Mouse (Mus musculus) CD4-positive, CD25-positive, alpha-beta regulatory T cell, adult 2 months (primary cell): ENCODE data around the gene Msmp.

Experiments
- DNase-seq: peaks from one replicate; pipeline ENCODE4 v3.0.0-alpha.2; 2012; ENCODE audit warnings: low read depth, low spot score

The Msmp gene

DNA sequence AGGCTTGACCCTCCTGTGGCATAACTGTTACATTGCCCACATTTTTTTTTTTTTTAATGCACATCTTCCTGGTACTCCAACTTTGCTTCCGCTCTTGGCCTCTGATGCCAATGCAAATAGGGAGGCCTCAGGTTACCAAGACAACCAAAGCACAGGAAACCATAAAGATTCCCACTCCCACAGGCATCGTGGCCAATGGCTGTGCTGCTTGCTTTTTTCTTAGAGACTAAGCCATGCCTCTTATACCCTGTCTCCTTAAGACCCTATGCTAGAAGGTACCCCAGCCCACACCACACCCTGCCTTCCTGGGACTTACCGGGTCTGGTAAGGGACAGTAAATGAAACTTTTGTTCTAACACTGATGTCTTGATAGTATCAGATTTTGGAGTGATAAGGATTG is 9.2 kb upstream of the Msmp start:
- no peak for DNase-seq

DNA sequence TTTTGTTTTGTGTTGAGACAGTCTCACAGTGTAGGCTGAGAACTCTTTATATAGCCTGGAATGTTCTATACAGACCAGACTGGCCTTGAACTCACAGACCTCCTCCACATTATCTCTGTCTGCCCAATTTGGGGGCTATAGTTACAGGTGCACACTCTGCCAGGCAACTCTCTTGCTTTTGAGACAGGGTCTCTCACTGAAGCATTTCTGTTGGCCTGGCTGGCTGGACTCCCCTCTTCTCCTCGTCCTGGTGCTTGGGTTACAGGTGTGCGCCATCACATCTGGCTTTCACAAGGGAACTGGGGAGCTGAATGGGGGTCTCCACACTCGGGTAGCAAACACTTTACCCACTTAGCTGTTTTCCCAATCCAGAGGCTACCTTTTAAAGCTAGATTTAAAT is 7.7 kb upstream of the Msmp start:
- no peak for DNase-seq

DNA sequence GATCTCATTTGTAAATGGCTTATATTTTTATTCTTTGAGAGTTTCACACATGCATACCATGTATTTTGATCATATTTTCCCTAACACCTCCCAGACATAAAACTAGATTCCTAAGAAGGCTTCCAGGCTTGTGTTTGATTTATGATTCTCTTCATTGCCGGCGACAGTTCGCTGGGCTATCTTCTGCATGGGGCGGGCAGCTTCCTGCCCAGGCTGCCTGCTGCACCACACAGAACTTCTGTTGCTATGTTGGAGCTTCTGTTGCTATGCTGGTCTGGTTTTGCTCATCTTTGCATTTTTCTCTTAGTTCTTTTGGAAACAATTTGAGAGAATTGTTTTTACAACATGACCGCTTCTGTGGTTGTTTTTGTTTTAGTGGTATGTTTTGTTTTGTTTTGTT is 7.2 kb upstream of the Msmp start:
- peak; percentile 16 for DNase-seq

DNA sequence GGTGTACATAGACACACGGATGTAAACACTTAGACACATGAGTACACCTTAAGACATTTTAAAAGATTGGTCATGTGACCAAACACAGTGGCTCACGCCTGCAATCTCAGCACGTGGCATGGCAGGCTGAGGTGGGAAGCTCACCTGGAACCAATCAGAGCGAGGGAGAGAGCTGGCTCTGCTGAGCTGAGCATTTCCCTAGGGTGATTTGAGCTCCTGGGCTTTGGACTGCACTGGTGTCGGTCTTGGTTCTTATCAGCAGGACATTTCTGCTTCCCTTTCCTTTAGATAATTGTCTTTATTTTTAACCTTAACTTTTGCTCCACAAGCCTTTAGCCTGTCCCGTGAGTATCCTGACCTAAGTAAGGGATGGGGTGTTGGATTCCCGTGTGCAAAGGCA is 3.4 kb upstream of the Msmp start:
- no peak for DNase-seq

DNA sequence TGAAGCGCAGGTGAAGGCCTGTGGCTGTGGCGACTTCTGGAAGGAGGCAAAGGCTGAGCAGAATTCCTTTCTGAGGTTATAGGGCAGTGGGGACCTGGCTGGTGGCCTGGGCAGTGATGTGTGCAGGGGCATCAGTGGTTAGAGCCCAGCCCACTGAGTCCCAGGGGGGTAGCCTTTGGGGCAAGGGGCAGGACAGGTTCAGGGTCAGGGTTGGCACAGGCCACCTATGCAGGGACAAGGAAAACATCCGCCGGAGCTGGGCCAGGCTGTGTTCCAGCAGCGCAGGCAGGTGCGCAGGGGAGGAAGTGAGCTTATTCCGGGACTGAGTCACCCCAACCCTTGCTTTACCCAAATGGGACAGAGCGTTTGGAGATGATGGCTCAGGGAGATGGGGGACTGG is 2.1 kb upstream of the Msmp start:
- no peak for DNase-seq

DNA sequence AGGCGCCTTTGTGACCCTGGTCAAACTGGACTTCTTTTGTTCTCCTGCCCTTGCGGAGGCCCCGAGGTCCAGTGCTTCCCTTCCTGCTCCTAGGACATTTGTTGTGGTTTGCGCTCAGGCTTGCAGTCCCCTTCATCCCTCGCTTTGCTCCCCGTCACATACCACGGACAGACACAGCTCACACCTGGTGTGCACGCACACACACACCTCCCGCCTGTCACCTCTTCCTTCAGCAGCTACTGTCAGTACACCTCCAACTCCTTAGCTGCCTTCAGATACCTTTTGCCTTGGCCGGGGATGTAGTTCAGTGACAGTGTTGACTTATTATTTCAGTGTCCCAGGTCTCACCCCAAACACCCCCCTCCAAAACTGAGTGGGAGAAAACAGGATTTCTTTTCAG is 1.4 kb upstream of the Msmp start:
- DNase-seq, result no peak

DNA sequence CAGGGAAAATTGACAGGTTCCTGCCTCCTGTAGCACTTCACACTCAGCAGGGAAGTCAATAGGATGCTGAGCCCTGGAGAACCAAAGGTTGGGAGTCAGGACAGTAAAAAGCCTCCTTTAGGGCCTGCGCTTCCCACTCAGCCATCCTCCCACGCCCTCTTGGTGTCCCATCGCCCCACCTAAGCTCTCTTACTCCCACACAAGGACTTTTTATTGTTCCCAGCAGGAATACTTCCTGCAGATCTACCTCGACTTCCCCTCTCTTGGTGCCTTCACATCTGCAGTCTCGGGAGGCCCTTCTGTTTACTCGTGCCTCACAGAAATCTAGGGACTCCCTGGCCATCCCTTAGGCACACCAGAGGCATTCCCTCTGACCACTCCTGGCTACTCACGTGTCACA is 873 bp downstream of the Msmp start:
- DNase-seq, result no peak

DNA sequence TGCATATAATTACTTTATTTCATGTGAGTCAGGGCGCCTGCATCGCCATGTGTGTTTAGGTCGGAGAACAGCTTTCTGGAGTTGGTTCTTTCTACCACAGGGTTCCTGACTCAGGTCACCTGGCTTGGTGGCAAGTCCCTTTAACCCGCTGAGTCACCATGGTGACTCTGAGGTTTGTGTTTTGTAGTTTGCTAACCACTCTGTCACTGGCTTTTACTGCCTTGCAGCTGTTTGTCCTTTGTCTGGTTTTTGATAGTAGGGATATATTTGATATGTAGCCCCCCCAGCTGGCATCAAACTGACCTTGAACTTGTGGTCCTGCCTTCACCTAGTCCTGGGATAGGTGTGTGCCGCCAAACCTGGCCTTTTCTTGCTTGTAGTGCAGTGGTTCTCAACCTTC is 2.1 kb downstream of the Msmp start:
- no peak for DNase-seq

DNA sequence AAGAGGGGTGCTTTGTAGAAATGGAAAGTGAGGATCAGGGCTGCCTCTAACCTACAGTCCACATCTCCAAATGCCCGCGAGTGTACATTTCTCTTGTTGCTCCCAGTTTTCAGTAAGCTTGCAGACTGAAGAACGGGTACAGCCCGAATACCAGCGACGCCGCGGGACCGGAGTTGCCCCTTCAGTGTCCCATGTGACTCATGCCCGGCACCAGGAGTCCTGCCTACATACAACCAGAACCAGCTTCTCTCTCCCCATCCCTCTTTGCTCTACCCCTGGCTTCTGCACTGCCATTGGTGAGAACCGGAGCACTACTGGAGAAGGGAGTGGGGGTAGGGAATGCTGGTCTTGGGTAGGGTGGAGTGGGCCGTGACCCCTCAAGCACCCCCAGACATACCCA is 2.9 kb downstream of the Msmp start:
- no peak for DNase-seq

DNA sequence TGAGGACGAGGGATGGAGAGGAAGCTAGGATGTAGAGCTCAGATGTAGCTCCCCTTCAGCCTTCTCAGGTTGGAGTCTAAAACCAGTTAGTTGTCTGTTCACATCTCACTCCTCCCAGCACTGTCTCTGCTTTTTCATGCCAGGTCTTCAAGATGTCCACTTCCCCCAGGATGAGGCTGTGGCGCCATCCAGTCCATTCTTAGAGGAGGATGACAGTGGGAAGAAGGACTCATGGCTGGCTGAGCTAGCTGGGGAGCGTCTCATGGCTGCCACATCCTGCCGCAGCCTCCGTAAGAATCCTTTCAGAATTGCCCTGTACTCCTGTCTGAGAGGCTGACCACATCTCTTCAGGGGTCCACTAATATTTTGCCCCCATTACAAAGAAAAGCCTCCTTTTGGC is 3.6 kb downstream of the Msmp start:
- DNase-seq, result no peak

DNA sequence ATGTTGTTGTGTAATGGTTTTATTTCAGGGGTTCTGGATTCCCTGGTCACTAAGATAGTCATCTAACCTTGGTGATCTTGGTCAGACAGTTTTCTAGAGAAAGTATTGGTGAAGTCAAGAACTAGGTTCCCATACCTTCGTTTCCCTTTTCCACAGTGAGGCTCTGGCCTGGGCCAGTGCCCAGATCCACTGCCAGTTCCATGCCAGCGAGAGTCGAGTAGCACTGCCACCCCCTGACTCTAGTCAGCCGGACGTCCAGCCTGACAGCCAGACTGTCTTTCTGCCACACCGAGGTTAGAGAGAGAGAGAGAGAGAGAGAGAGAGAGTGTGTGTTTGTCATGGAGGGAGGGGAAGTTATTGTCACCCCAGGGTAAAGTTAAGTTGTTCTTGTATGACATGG is 4.6 kb downstream of the Msmp start:
- DNase-seq, result no peak

DNA sequence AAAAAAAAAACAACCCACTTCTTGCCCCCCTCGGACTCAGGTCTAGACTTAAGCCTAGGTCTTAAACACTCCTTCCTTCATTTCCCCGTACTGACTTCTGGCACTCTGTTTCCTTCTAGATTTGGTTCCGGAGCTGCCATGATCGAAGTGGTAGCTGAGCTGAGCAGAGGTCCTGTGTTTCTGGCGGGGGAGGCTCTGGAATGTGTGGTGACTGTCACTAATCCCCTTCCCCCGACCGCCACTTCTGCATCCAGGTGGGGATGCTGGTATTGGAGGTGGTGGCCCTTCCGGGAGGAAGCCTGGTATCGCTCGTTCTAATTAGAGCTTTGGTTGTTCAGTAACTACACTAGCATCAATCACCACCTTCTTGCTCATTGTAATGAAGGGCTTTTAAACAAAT is 5.0 kb downstream of the Msmp start:
- no peak for DNase-seq

DNA sequence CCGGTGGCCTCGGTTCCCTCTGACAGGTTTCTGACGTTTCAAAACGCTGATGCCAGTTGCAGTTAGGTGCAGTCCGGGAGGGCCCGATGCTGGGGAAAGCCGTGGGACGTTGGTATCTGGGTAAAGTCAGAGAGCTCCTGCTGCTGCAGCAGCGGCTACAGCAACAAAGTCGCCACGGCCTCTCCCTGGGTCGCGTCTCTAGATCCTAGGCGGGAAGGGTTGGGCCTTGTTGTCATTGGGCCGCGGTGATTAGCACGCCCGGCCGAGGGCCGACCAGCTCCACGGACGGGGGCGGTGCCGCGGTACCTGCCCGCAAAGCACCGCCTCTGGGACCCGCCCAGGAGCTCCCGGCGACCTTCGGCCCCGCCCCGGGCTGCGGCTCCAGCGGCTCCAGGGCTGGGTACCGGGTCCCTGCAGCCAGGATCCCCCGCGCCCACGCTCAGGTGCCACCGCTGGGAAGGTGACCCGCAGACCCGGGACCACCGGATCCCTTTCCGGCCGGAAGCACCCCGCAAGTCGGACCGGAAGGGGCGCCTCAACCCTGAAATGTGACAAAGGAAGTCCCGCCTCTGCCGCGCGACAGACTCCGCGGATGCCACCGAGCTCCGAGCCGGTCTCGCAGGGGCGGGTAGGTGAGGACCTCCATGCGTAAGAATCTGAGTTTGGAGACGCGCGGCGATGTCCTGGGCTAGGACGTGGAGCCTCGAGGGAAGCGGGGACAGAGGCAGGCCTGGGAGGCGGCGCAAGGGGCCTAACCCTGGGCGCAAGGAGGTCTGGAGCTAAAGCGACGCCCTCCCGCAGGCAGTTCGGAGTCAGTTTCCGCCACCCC is 5.7 kb downstream of the Msmp start, which contains the start of the genes Rgp1 and Gba2:
Gene Rgp1, plus strand, starts transcription at position 340 of the 829 bp plus-strand sequence.
Gene Gba2, minus strand, starts transcription at position 498 of the 829 bp plus-strand sequence.
- peak; percentile 86 for DNase-seq

DNA sequence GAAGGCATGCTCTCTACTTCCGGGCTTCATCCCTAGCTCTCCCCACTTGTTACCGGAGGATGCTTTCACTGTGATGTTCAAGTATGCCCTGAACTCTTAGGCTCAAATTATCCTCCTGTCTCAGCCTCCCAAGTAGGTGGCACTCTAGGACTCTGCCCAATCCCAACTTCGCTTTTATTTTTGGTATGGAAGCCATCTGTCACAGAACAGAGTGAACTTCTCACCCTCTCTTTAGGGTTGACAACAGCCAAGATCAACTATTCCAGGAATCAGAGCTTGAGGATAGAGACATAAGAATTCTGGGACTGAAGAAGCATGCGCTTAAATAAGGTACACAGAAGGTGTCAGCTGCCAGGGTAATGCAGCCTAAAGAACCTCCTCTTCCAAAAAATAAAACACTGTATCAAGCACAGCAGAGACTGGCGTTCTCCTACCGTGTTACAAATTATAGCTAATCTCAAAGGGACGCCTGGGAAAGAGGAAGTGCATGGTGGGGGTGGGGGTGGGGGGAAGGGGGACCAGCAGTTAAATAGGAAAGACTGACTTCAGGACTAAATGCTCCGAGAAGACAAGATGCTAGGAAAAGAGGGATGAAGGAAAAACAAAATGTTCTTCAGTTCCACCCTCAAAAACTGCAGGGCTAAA is 6.9 kb downstream of the Msmp start:
- no peak for DNase-seq

DNA sequence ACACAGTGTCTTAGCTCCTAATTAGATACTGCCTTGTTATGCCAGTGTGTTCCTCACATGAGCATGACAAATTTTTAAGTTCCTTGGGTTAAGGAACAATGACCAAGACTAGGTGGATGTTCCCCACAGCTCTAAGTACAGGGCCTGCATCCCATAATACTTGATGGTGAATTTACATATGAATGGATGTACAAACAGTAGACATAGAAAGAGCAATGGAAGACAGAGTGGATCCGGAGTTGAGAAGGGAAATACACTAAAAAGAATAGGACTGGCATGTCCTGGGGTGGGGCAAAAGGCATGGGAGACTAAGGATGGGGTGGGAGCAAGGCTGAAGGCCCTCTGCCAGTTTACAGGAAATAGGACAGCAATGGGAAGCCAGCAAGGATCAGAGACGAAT is 8.9 kb downstream of the Msmp start:
- no peak for DNase-seq

DNA sequence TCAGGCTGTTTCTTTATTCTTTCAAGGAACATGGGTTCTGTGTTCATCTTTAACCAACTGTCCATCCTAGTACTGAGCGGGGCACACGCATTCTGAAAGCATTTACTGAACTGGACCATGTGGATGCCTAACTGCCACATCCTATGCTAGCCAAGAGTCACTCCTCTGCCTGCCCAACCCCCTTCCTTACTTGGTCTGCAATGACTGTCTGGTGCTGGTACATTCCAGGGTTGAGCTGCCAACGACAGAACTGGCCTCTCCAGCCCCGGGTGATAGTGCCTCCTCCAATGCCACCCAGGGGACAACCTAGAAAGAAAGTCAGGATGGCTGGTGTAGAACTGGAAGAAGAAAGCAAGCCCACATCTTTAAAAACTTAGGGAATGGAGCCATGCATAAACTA is 10.7 kb downstream of the Msmp start:
- DNase-seq, result no peak

DNA sequence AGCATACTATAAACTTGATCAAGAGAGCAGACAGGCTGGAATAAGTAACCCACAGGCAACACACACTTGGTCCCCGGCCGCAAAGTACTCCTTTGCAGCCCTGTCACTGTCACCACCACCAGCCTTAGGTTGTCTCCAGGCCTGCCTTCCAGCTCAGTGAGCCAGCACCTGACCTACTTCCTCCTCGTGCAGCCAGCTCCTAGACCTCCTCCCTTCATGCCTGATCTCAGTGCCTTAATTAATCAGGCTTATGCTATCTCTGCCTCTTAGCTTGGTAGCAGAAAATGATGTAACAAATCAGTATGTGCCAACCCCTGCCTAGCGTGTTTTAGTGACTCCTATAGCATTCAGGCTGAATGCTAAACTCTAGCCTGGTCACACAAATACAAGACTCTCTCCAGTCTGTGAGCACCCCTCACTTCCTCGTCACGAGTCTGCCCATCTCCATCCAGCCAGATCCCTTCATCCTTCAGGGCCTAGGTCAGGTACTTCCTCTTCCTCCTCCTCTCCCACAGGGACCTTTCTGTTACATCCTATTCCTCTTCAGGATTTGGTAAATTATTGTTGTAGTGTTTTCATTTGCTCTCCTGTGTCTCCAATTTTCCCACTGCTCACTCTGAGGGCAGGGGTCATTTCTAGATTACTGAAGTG is 12.8 kb downstream of the Msmp start:
- no peak for DNase-seq

DNA sequence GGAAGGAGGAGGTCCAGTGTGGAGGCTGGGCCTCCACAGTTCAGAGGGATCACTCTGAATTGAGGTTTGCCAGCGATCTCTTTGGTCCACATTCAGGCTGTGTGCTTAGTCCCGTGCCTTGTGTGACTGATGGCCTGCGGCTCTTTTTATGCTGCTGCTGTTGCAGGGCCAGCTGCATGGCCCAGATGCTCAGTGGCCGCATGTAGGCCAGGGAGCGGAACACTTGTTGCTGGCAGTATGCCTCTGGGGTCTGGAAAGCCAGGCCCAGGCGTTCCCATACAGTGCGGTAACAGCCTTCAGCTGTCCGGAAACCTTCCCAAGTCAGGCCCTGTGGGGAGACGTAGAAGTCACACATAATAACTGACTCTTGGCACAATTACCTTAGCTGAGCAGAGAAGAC is 17.2 kb downstream of the Msmp start:
- DNase-seq, result no peak

DNA sequence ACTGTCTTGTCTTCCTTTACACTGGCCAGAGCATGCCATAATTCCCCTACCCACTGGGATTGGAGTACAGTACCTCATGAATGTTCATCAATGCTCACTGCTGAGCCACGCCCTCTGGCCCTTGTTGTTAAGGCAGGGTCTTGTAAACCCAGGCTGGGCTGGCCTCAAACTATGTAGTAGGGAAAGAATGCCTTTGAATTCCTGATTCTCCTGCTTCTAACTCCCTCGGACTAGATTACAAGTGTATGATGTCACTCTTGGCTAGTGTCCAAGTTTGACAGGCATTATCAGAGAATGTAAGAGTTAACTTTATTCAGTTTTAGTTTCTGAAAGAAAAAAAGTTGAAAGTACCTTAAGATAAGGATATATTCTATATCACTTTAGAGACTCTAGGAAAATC is 20.1 kb downstream of the Msmp start:
- no peak for DNase-seq

DNA sequence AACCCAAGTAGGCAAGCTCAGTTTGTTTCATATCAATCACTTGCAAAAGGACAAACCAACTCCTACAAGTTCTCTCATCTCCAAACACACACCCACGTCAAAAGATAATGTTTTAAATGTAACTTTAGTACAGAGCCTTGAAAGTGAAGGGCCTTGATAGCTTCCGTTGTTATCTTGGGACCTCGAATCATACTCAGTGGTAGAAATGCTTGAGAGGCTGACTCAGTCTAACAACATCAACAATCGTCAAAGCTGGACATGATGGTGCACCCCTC is 20.8 kb downstream of the Msmp start:
- no peak for DNase-seq

DNA sequence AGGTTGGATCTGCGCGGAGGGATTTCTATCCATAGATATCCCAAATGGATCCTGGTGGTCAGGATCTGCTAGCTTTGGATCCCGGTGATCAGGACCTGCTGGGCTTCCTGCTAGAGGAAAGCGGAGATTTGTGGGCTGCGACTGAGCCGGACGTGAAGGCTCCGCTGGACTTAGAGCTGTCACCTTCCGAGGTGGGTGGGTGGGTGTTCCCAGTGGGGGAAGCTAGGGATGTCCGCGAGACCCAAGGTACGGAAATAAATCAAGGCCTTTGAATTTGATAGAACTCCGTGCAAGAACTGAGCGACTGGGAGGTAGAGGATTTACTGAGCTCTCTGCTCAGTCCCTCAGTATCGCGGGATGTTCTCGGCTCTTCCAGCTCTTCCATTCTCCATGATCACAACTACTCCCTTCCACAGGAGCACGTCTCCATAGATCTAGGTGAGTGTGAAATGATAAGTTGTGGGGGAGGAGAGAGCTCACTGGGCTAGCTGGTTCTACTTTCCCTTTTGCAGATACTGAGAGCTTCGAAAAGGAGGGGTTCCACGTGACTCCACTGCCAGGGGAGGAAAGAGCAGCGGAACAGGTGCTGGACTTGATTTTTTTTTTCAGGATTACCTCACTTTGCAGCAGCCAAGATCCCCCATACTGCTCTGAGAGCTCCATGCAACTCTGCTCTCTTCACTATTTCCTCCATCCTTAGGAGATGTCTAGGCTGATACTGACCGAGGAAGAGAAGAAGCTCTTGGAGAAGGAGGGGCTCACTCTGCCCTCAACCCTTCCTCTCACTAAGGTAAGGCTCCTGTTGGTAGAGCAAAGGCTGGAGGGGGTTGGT is 21.3 kb downstream of the Msmp start:
- peak; percentile 55 for DNase-seq
